In the genomic region with DNA sequence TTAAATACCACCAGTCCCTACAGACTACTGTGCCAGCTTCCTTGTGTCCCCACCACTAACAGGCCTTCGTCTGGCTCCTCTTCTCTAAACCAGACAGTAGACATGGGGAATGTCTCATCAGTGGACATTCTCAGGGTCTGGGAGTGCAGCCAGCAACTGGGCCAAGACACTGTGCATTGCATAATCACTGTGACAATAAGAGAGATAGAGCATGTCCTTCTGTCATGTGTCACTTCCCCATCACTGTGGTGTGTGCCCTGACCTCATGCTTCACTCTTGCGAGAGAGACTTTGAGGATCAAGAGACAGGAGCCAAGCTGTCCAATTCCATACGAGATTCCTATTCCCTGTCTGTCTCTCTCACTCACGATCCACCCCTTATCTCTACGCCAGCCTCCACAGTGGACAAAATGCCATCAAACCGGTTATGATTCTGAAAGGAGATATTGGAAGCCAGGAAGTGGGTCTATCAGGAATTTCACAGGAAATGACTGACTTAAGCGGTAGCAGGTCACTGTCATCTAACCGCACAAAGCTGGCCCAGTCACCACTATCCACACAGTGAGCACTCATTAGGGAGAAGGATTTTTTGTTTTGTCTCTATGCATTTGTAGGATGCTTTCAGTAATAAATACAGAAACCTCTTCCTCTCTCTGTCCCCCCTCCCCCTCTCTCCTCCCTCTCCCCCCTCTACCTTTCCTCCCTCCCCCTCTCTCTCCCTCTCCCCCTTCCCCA, we compare ENCODE assay signal across 10 mouse cellular contexts.
DNase-seq lines count a peak whose midpoint lies in the region; ATAC-seq and TF ChIP-seq lines count a peak whose summit lies in the region.
"Had no signal": no experiment of that assay in that cellular context is flagged by ENCODE, and none has a peak within 500 bp of the region (broad histone marks: within the 10 kb centered on the region; RNA-seq: fewer than 3 reads in every experiment).

No protein-coding gene starts in this region.

- 20% methylated on average over 8 of the region's 8 CpGs for WGBS in lung, adult 2 months
- 82% methylated on average over 8 of the region's 8 CpGs for WGBS in forebrain, embryonic 13.5 days

- H3K4me2 ChIP-seq in forebrain, embryonic 13.5 days, result no peak overlapping the region
- H3K4me2 ChIP-seq: embryonic facial prominence, embryonic 12.5 days; neural tube, embryonic 13.5 days had no signal

- peak overlapping the region; percentile 78; the same call in 1 of the 2 replicates for H3K27ac ChIP-seq in cortical plate, adult 2 months (ENCODE audit: insufficient read depth, low read length)
- no peak overlapping the region for H3K27ac ChIP-seq in forebrain, embryonic 13.5 days
- H3K27ac ChIP-seq: embryonic facial prominence, embryonic 12.5 days; neural tube, embryonic 13.5 days had no signal

- TF ChIP-seq CTCF in cortical plate, adult 2 months (IDR thresholded peaks at IDR 0.05; ENCODE audit: extremely low read depth, insufficient read depth, low read length), result no peak
- TF ChIP-seq CTCF in lung, adult 2 months (IDR thresholded peaks at IDR 0.05; ENCODE audit: insufficient read depth, low read length), result no peak

- H3K4me1 ChIP-seq in cortical plate, adult 2 months (ENCODE audit: control insufficient read depth, insufficient read depth, low read length), result peaks cover 9% of the 10 kb centered on the region
- peaks cover 11% of the 10 kb centered on the region for H3K4me1 ChIP-seq in lung, adult 2 months (ENCODE audit: control insufficient read depth, insufficient read depth, low read length)
- H3K4me1 ChIP-seq in forebrain, embryonic 13.5 days, result peaks cover 21% of the 10 kb centered on the region

- no peak for ATAC-seq in forebrain, embryonic 13.5 days

- no peak for TF ChIP-seq POLR2A in cortical plate, adult 2 months (IDR thresholded peaks at IDR 0.05; ENCODE audit: extremely low read depth, insufficient read depth, low read length)
- TF ChIP-seq POLR2A in lung, adult 2 months (IDR thresholded peaks at IDR 0.05; ENCODE audit: borderline replicate concordance, extremely low read depth, low read depth, low read length), result no peak

- peak; percentile 28 for DNase-seq in gastrocnemius, adult 18-20 months (ENCODE audit: low spot score)
- DNase-seq in gastrocnemius, postnatal 25 days, result no peak
- peak; percentile 57 for DNase-seq in 3T3-L1 (ENCODE audit: low read depth, low spot score)
- DNase-seq in lung, adult 2 months, result peak; percentile 41
- no peak for DNase-seq in frontal cortex, adult 2 months (ENCODE audit: extremely low spot score in 1 of 2, low spot score in 1 of 2)
- DNase-seq in urinary bladder, adult 2 months (ENCODE audit: low spot score), result no peak

- H3K9ac ChIP-seq in forebrain, embryonic 13.5 days, result no peak overlapping the region
- H3K9ac ChIP-seq: embryonic facial prominence, embryonic 12.5 days; neural tube, embryonic 13.5 days had no signal

- no peaks in the 10 kb centered on the region for H3K36me3 ChIP-seq in forebrain, embryonic 13.5 days (ENCODE audit: poor library complexity, severe bottlenecking)
- H3K36me3 ChIP-seq: embryonic facial prominence, embryonic 12.5 days; neural tube, embryonic 13.5 days had no signal

- H3K9me3 ChIP-seq in forebrain, embryonic 13.5 days (replicated peaks), result no peaks in the 10 kb centered on the region
- H3K9me3 ChIP-seq: embryonic facial prominence, embryonic 12.5 days; neural tube, embryonic 13.5 days had no signal

- 0 out of 2 replicates have a peak, but pooled peaks cover 8% of the 10 kb centered on the region for H3K27me3 ChIP-seq in forebrain, embryonic 13.5 days

- peak overlapping the region; percentile 25 for H3K4me3 ChIP-seq in cortical plate, adult 2 months (ENCODE audit: insufficient read depth, low read length)
- H3K4me3 ChIP-seq in lung, adult 2 months (replicated peaks; ENCODE audit: extremely low read depth, low read depth, low read length), result no peak overlapping the region
- H3K4me3 ChIP-seq in forebrain, embryonic 13.5 days, result no peak overlapping the region
- H3K4me3 ChIP-seq: embryonic facial prominence, embryonic 12.5 days; neural tube, embryonic 13.5 days had no signal

Comparison
In these comparisons a context has a peak if more than half of its experiments do, and no peak if none do; other contexts are left out.
1. DNase-seq: peak in gastrocnemius, adult 18-20 months (single experiment), 3T3-L1 (single experiment) and lung, adult 2 months (single experiment); none in gastrocnemius, postnatal 25 days (single experiment), frontal cortex, adult 2 months (0 of 2) and urinary bladder, adult 2 months (single experiment).